Mouse (Mus musculus): ENCODE data around the gene Txnrd3. TPM values are rescaled to one million over a fixed set of nuclear protein-coding genes. Genes with fewer than 3 reads are reported as not detected.

The Txnrd3 gene
- polyA plus RNA-seq, 1 experiment from 2014 or later, result 15.4 TPM

DNA sequence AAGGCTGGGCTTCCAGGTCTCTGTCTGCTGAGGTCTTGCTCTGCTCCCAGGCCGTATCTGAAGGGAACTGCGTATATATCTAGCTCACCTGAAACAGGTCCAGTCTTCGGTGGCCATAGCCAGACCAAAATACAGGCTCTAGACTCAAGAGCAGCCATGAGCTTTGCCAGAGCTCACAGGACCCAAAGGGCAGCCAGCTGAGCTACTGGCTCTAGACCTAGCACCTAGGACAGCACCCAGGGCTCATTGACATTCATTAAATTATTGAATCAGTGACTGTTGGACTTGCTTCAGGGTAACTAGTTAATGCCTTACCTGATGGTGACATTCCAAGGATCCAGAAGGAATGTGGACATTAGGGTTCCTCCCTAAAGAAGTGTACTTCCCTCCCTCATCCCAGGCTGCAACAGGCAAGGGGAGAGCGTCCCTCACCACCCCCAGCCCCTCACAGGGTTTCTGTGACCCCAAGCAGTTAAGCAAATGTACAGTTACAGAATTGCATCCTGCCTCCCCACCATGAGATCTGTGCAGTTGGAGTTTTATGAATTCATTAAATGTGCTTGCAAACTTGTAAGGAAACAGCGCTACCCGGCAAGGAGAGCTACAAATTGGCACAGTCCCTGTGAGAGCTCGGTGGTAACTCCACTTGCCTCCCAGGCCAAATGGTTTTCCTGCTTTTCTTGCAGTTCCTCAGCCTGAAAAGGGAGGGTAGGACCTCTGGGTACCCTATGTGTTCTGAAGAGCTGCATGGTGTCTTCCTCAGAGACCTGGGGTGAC lies 29.0 kb upstream of the Txnrd3 start:
- ATAC-seq, result no peak

GRCm38 (mm10) chr6:89615373-89615755 lies 28.4 kb upstream of the Txnrd3 start:
- no peak overlapping the region for H3K4me2 ChIP-seq (ENCODE audit: low read length)

More for the DNA sequence above, 29.0 kb upstream of the Txnrd3 start:
- Histone ChIP-seq H3K27ac (ENCODE audit: low read length) (peak overlapping the region; percentile 90), H3K4me1 (ENCODE audit: control insufficient read depth, insufficient read depth, low read length) (peaks cover 21% of the 10 kb centered on the region), H3K9me3 (replicated peaks; ENCODE audit: control insufficient read depth, low read length, poor library complexity, severe bottlenecking) (no peaks in the 10 kb centered on the region), H3K4me3 (ENCODE audit: low read depth, low read length) (no peak overlapping the region), H3K27me3 (ENCODE audit: control insufficient read depth, insufficient read depth, low read depth, low read length) (no peaks in the 10 kb centered on the region), H3K4me2 (ENCODE audit: low read length) (no peak overlapping the region), H3K9ac (ENCODE audit: low read depth, low read length) (peak overlapping the region; percentile 61; the same call in 1 of the 2 replicates), H3K36me3 (ENCODE audit: control insufficient read depth, insufficient read depth, low read length) (no peaks in the 10 kb centered on the region)
- 66% methylated on average over 7 of the region's 7 CpGs for WGBS

DNA sequence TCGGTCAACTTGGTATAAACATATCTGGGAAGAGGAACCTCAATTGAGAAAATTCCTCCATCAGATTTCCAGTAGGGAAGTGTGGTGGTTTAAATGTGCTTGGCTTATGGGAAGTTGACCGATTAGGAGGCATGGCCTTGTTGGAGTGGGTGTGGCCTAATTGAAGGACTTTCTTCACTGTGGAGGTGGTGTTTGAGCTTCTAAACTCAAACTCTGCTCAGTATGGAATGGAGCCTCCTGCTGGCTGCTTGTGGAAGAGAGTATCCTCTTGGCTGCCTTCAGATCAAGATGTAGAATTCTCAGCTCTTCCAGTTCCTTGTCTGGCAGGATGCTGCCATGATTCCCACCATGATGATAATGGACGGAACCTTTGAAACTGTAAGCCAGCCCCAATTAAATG lies 21.1 kb upstream of the Txnrd3 start:
- H3K36me3 ChIP-seq (ENCODE audit: control insufficient read depth, insufficient read depth, low read length), result no peaks in the 10 kb centered on the region
- no peaks in the 10 kb centered on the region for H3K27me3 ChIP-seq (ENCODE audit: control insufficient read depth, insufficient read depth, low read depth, low read length)
- H3K9me3 ChIP-seq (replicated peaks; ENCODE audit: control insufficient read depth, low read length, poor library complexity, severe bottlenecking), result no peaks in the 10 kb centered on the region; the same call in 1 of the 2 replicates
- 87% methylated on average over 3 of the region's 3 CpGs for WGBS
- no peak overlapping the region for H3K9ac ChIP-seq (ENCODE audit: low read depth, low read length)
- H3K27ac ChIP-seq (ENCODE audit: low read length), result no peak overlapping the region
- H3K4me3 ChIP-seq (ENCODE audit: low read depth, low read length), result no peak overlapping the region
- H3K4me2 ChIP-seq (ENCODE audit: low read length), result no peak overlapping the region
- no peaks in the 10 kb centered on the region for H3K4me1 ChIP-seq (ENCODE audit: control insufficient read depth, insufficient read depth, low read length)
- no peak for ATAC-seq

More at GRCm38 (mm10) chr6:89615373-89615755, 28.4 kb upstream of the Txnrd3 start:
- H3K9me3 ChIP-seq (replicated peaks; ENCODE audit: control insufficient read depth, low read length, poor library complexity, severe bottlenecking), result no peaks in the 10 kb centered on the region
- H3K27ac ChIP-seq (ENCODE audit: low read length), result no peak overlapping the region
- no peaks in the 10 kb centered on the region for H3K27me3 ChIP-seq (ENCODE audit: control insufficient read depth, insufficient read depth, low read depth, low read length)
- ATAC-seq, result no peak
- no peak overlapping the region for H3K9ac ChIP-seq (ENCODE audit: low read depth, low read length)
- H3K4me1 ChIP-seq (ENCODE audit: control insufficient read depth, insufficient read depth, low read length), result peaks cover 21% of the 10 kb centered on the region
- H3K36me3 ChIP-seq (ENCODE audit: control insufficient read depth, insufficient read depth, low read length), result no peaks in the 10 kb centered on the region
- WGBS, result 23% methylated on average over 7 of the region's 7 CpGs
- H3K4me3 ChIP-seq (ENCODE audit: low read depth, low read length), result no peak overlapping the region

GRCm38 (mm10) chr6:89628045-89628785 lies 15.6 kb upstream of the Txnrd3 start:
- Histone ChIP-seq H3K4me3 (ENCODE audit: low read depth, low read length) (no peak overlapping the region), H3K27me3 (ENCODE audit: control insufficient read depth, insufficient read depth, low read depth, low read length) (peaks cover 2% of the 10 kb centered on the region; the same call in 1 of the 2 replicates), H3K27ac (ENCODE audit: low read length) (no peak overlapping the region), H3K36me3 (ENCODE audit: control insufficient read depth, insufficient read depth, low read length) (no peaks in the 10 kb centered on the region), H3K9ac (ENCODE audit: low read depth, low read length) (no peak overlapping the region), H3K9me3 (replicated peaks; ENCODE audit: control insufficient read depth, low read length, poor library complexity, severe bottlenecking) (no peaks in the 10 kb centered on the region), H3K4me2 (ENCODE audit: low read length) (no peak overlapping the region), H3K4me1 (ENCODE audit: control insufficient read depth, insufficient read depth, low read length) (peaks cover 2% of the 10 kb centered on the region; the same call in 1 of the 2 replicates)
- 63% methylated on average over 8 of the region's 8 CpGs for WGBS
- no peak for ATAC-seq

DNA sequence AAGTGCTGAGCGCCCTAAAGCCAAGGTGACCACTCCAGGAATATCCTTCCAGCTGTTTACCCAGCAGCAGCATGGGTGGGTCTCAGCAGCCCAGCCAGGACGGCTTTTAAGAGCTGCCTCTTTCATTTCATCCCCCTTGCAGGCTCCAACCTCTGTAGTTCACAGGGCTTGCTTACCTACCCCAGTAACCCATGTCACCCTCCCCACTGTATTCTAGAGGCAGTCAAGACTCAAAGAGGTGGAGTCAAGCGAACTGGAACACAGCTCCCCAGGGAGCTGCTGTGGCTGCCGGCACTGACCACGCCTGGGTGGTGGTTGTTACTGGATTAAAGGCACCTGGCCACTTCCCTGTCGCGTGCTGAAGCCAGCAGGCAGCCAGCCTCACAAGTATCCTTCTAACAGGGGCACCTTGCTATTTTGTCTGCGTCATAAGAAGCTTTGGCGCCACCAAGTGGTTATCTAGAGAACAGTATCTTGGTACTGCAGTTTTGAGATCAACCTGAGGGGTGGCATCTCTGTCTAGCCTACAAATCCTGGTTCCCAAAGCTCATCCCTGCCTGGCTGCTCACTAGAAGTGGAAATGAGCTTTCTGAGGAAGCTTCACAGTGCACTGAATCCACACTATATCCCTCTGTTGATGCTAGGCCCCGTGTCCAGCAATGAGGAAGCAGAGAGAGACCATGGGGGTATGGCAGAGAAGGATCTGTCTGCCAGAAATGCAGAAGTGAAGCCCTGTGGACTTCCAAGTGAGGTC lies 11.8 kb upstream of the Txnrd3 start:
- WGBS, result 13% methylated on average over 10 of the region's 10 CpGs
- ATAC-seq, result peak; percentile 82
- Histone ChIP-seq H3K4me3 (ENCODE audit: low read depth, low read length) (0 out of 2 replicates have a peak overlapping the region, but pooled peaks have one; percentile 11), H3K27ac (ENCODE audit: low read length) (no peak overlapping the region), H3K4me1 (ENCODE audit: control insufficient read depth, insufficient read depth, low read length) (peaks cover 2% of the 10 kb centered on the region; the same call in 1 of the 2 replicates), H3K4me2 (ENCODE audit: low read length) (peak overlapping the region; percentile 41), H3K9ac (ENCODE audit: low read depth, low read length) (peak overlapping the region; percentile 53; the same call in 1 of the 2 replicates), H3K27me3 (ENCODE audit: control insufficient read depth, insufficient read depth, low read depth, low read length) (peaks cover 2% of the 10 kb centered on the region; the same call in 1 of the 2 replicates), H3K36me3 (ENCODE audit: control insufficient read depth, insufficient read depth, low read length) (no peaks in the 10 kb centered on the region), H3K9me3 (replicated peaks; ENCODE audit: control insufficient read depth, low read length, poor library complexity, severe bottlenecking) (no peaks in the 10 kb centered on the region)

DNA sequence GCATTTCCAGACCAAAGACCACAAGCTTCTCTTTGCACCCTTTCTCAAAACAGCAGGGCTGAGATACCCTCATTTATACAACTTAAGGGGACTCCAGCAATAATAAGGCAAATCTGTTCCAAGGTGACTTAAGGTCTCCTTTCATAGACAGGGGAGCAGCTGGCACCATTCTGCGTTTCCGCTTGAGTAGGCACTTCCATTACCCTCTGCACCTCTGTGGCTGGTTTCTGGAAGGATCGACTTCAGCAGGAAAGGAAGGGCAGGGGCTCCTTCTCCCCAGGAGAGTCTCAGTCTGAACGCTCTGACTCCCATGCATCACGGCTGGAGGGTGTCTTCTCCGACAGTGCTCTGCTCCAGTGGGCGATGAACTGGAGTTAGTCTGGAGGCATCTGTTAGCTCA lies 10.7 kb upstream of the Txnrd3 start:
- H3K27ac ChIP-seq (ENCODE audit: low read length), result no peak overlapping the region
- H3K27me3 ChIP-seq (ENCODE audit: control insufficient read depth, insufficient read depth, low read depth, low read length), result peaks cover 2% of the 10 kb centered on the region; the same call in 1 of the 2 replicates
- WGBS, result 45% methylated on average over 7 of the region's 7 CpGs
- H3K4me3 ChIP-seq (ENCODE audit: low read depth, low read length), result no peak overlapping the region
- no peak overlapping the region for H3K4me2 ChIP-seq (ENCODE audit: low read length)
- ATAC-seq, result no peak
- H3K36me3 ChIP-seq (ENCODE audit: control insufficient read depth, insufficient read depth, low read length), result no peaks in the 10 kb centered on the region
- H3K9me3 ChIP-seq (replicated peaks; ENCODE audit: control insufficient read depth, low read length, poor library complexity, severe bottlenecking), result no peaks in the 10 kb centered on the region
- H3K9ac ChIP-seq (ENCODE audit: low read depth, low read length), result no peak overlapping the region
- H3K4me1 ChIP-seq (ENCODE audit: control insufficient read depth, insufficient read depth, low read length), result peaks cover 2% of the 10 kb centered on the region; the same call in 1 of the 2 replicates

- Histone ChIP-seq H3K4me1 (ENCODE audit: control insufficient read depth, insufficient read depth, low read length) (peaks cover 2% of the 10 kb centered on the region; the same call in 1 of the 2 replicates), H3K4me2 (ENCODE audit: low read length) (no peak overlapping the region), H3K36me3 (ENCODE audit: control insufficient read depth, insufficient read depth, low read length) (no peaks in the 10 kb centered on the region), H3K9ac (ENCODE audit: low read depth, low read length) (no peak overlapping the region), H3K27me3 (ENCODE audit: control insufficient read depth, insufficient read depth, low read depth, low read length) (peaks cover 2% of the 10 kb centered on the region; the same call in 1 of the 2 replicates), H3K9me3 (replicated peaks; ENCODE audit: control insufficient read depth, low read length, poor library complexity, severe bottlenecking) (no peaks in the 10 kb centered on the region), H3K4me3 (ENCODE audit: low read depth, low read length) (no peak overlapping the region), H3K27ac (ENCODE audit: low read length) (no peak overlapping the region)
- 52% methylated on average over 8 of the region's 8 CpGs for WGBS
- no peak for ATAC-seq
Observed at GRCm38 (mm10) chr6:89634400-89634799, 9.4 kb upstream of the Txnrd3 start.

DNA sequence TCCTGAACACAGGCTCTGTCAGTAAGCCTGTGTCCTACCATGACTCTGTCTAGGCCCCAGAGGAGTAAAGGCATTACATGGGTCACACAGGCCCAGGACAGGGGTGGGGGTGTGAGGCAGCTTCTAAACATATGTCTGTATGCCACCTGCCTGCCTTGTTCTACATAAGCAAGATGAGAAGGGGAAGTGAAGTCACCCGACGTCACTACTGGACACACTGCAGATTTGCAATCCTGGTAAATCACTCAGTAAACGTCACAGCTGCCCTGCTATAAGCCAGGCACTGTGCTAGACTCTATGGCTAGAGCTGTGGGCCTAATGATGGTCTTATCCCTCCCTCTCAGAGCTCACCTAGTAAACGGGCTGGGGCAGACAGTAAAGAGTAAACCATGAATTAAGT lies 5.8 kb upstream of the Txnrd3 start:
- no peaks in the 10 kb centered on the region for H3K9me3 ChIP-seq (replicated peaks; ENCODE audit: control insufficient read depth, low read length, poor library complexity, severe bottlenecking)
- H3K4me3 ChIP-seq (ENCODE audit: low read depth, low read length), result no peak overlapping the region
- H3K27ac ChIP-seq (ENCODE audit: low read length), result no peak overlapping the region
- 90% methylated on average over 4 of the region's 4 CpGs for WGBS
- ATAC-seq, result no peak
- H3K9ac ChIP-seq (ENCODE audit: low read depth, low read length), result no peak overlapping the region
- H3K27me3 ChIP-seq (ENCODE audit: control insufficient read depth, insufficient read depth, low read depth, low read length), result no peaks in the 10 kb centered on the region
- H3K4me2 ChIP-seq (ENCODE audit: low read length), result no peak overlapping the region
- no peaks in the 10 kb centered on the region for H3K4me1 ChIP-seq (ENCODE audit: control insufficient read depth, insufficient read depth, low read length)
- H3K36me3 ChIP-seq (ENCODE audit: control insufficient read depth, insufficient read depth, low read length), result no peaks in the 10 kb centered on the region
